In genomic region chr14:27562564-27562963, GRCm38 (mm10) we compare ENCODE assay signal across 8 mouse cellular contexts. TPM values are rescaled to one million over a fixed set of nuclear protein-coding genes. Genes with fewer than 3 reads are reported as not detected.
DNase-seq lines count a peak whose midpoint lies in the region; ATAC-seq and TF ChIP-seq lines count a peak whose summit lies in the region.
"Not testable (repeated sequence)": the region's sequence is repeated elsewhere in the genome, so short reads cannot be mapped to it uniquely, and the experiment has no call there.

No protein-coding gene starts in this region.

- H3K27ac ChIP-seq in gastrocnemius, adult 2 months; lung, postnatal 0 days (ENCODE audit: low read length): not testable (repeated sequence)
- peak overlapping the region; percentile 20; the same call in 1 of the 2 replicates for H3K27ac ChIP-seq in liver, adult 2 months (replicated peaks; ENCODE audit: insufficient read depth, low read depth, low read length)

- not testable (repeated sequence) for H3K4me1 ChIP-seq in E14TG2a.4 (replicated peaks; ENCODE audit: low read depth, low read length); liver, adult 2 months (ENCODE audit: control insufficient read depth, insufficient read depth, low read length); lung, postnatal 0 days (ENCODE audit: insufficient read depth, low read depth, low read length)

- ATAC-seq in lung, postnatal 0 days = not testable (repeated sequence)

- not testable (repeated sequence) for H3K79me2 ChIP-seq in liver, adult 2 months (ENCODE audit: control insufficient read depth, insufficient read depth, low read length)

- peak overlapping the region; percentile 36 for H3K9ac ChIP-seq in liver, adult 2 months (ENCODE audit: low read depth, low read length)
- not testable (repeated sequence) for H3K9ac ChIP-seq in lung, postnatal 0 days (replicated peaks; ENCODE audit: low read depth)

- H3K36me3 ChIP-seq in E14TG2a.4 (ENCODE audit: insufficient read depth, low read length); liver, adult 2 months (ENCODE audit: control insufficient read depth, insufficient read depth, low read length); lung, postnatal 0 days (ENCODE audit: insufficient read depth, low read length): not testable (repeated sequence)

- peaks cover 71% of the 10 kb centered on the region for H3K9me3 ChIP-seq in E14TG2a.4 (ENCODE audit: low read length)
- H3K9me3 ChIP-seq in lung, postnatal 0 days (ENCODE audit: low read length) = not testable (repeated sequence)

- DNase-seq in adrenal gland, postnatal 10 days = peak; percentile 11
- DNase-seq in gastrocnemius, adult 2 months = not testable (repeated sequence)
- DNase-seq in liver, adult 2 months (ENCODE audit: extremely low read depth, low read depth, low spot score) = peak; percentile 78
- DNase-seq in lung, postnatal 0 days (ENCODE audit: low spot score) = peak; percentile 21
- peak; percentile 71 for DNase-seq in naive thymus-derived CD4-positive, alpha-beta T cell, adult 2 months (ENCODE audit: low read depth)
- peak; percentile 64 to 65 for DNase-seq in spleen, postnatal 36 days (ENCODE audit: low spot score in 2 of 2)
- DNase-seq in thymus, postnatal 4 days = peak; percentile 17

- TF ChIP-seq EP300 in lung, postnatal 0 days (IDR thresholded peaks at IDR 0.05) = not testable (repeated sequence)

- intact Hi-C loops in gastrocnemius, adult 2 months (cut with DNase I) = not testable (repeated sequence)

- H3K4me2 ChIP-seq in lung, postnatal 0 days (replicated peaks; ENCODE audit: low read depth, low read length) = not testable (repeated sequence)

- TF ChIP-seq POLR2A in liver, adult 2 months (IDR thresholded peaks at IDR 0.05; ENCODE audit: extremely low read depth, insufficient read depth, low read length) = not testable (repeated sequence)

- WGBS in liver, adult 2 months = 35% methylated on average over 11 of the region's 11 CpGs
- WGBS in lung, postnatal 0 days = 71% methylated on average over 11 of the region's 11 CpGs

- 0 out of 2 replicates have a peak overlapping the region, but pooled peaks have one; percentile 5 for H3K4me3 ChIP-seq in E14TG2a.4 (replicated peaks; ENCODE audit: low read length)
- peak overlapping the region; percentile 57 for H3K4me3 ChIP-seq in gastrocnemius, adult 2 months
- H3K4me3 ChIP-seq in liver, adult 2 months (ENCODE audit: insufficient read depth, low read depth, low read length) = peak overlapping the region; percentile 47
- not testable (repeated sequence) for H3K4me3 ChIP-seq in lung, postnatal 0 days (ENCODE audit: low read depth, low read length)

- not testable (repeated sequence) for TF ChIP-seq CTCF in E14TG2a.4 (conservative IDR thresholded peaks at IDR 0.05; ENCODE audit: low read length); gastrocnemius, adult 2 months (IDR thresholded peaks at IDR 0.05); liver, adult 2 months (IDR thresholded peaks at IDR 0.05; ENCODE audit: low read depth, low read length); lung, postnatal 0 days (IDR thresholded peaks at IDR 0.05)

- H3K27me3 ChIP-seq in E14TG2a.4 (ENCODE audit: insufficient read depth, low read length); liver, adult 2 months (ENCODE audit: control insufficient read depth, insufficient read depth, low read length); lung, postnatal 0 days (replicated peaks; ENCODE audit: insufficient read depth, low read length): not testable (repeated sequence)

RNA-seq across cellular contexts. Expression of gene Ccdc66, which starts 54.3 kb away (rescaled TPM):
- 1 to 10 TPM; 7.2 to 9.3 TPM for total RNA-seq in adrenal gland, postnatal 10 days (2021)
- 10 to 100 TPM in 1 of 2 experiments, 1 to 10 TPM in 1; 9.4 to 10.8 TPM for total RNA-seq in gastrocnemius, adult 2 months (2021)
- 1.6 and 2.8 TPM in 2 replicates for total RNA-seq in liver, adult 2 months (2014; rRNA removed)
- polyA plus RNA-seq in liver, adult 2 months (2012; rRNA removed) = 0.39 and 0.61 TPM in 2 replicates
- polyA plus RNA-seq in lung, postnatal 0 days (2015; fragmentation: Nextera tagmentation; extraction: Ambion mirVana) = 4.9 and 5.1 TPM in 2 replicates

RNA-seq across cellular contexts. Expression of gene Erc2, which starts 59.7 kb away (rescaled TPM):
- 1 to 10 TPM; 5.0 to 9.3 TPM for total RNA-seq in adrenal gland, postnatal 10 days (2021)
- total RNA-seq in gastrocnemius, adult 2 months (2021) = under 1 TPM; 0.36 to 0.41 TPM
- 4.5 and 7.0 TPM in 2 replicates for total RNA-seq in liver, adult 2 months (2014; rRNA removed)
- 5.0 and 6.1 TPM in 2 replicates for polyA plus RNA-seq in liver, adult 2 months (2012; rRNA removed)
- 1.9 and 2.2 TPM in 2 replicates for polyA plus RNA-seq in lung, postnatal 0 days (2015; fragmentation: Nextera tagmentation; extraction: Ambion mirVana)
